ENCODE assay signal across 20 mouse cellular contexts in genomic region chr3:126952698-126953097, GRCm38 (mm10).
"Had no signal": no experiment of that assay in that cellular context is flagged by ENCODE, and none has a peak within 500 bp of the region (broad histone marks: within the 10 kb centered on the region; RNA-seq: fewer than 3 reads in every experiment).

No protein-coding gene starts in this region.

- H3K36me3 ChIP-seq: limb, embryonic 15.5 days; stomach, embryonic 15.5 days had no signal

- H3K4me1 ChIP-seq: limb, embryonic 12.5 days; limb, embryonic 15.5 days; neural tube, embryonic 12.5 days; neural tube, embryonic 15.5 days; stomach, embryonic 15.5 days had no signal

- H3K4me2 ChIP-seq: limb, embryonic 12.5 days; limb, embryonic 15.5 days; liver, embryonic 11.5 days; lung, embryonic 14.5 days; midbrain, embryonic 11.5 days; neural tube, embryonic 12.5 days; neural tube, embryonic 15.5 days; stomach, embryonic 15.5 days had no signal

- H3K9me3 ChIP-seq: limb, embryonic 12.5 days; limb, embryonic 15.5 days; neural tube, embryonic 12.5 days; neural tube, embryonic 15.5 days; stomach, embryonic 15.5 days had no signal

- ATAC-seq: liver, postnatal 0 days; lung, postnatal 0 days had no signal

- H3K4me3 ChIP-seq: limb, embryonic 12.5 days; limb, embryonic 15.5 days; neural tube, embryonic 12.5 days; neural tube, embryonic 15.5 days; stomach, embryonic 15.5 days had no signal

- H3K9ac ChIP-seq: limb, embryonic 12.5 days; limb, embryonic 15.5 days; liver, embryonic 14.5 days; liver, postnatal 0 days; lung, embryonic 14.5 days; neural tube, embryonic 12.5 days; neural tube, embryonic 15.5 days; stomach, embryonic 15.5 days had no signal

- DNase-seq: kidney, adult 9 months; kidney, postnatal 14 days; kidney, postnatal 4 days; left cerebral cortex, postnatal 4 days; liver, postnatal 0 days; lung, embryonic 14.5 days; midbrain, embryonic 14.5 days; right cerebral cortex, postnatal 25 days; spleen, adult 18-20 months; thymus, postnatal 25 days had no signal

- H3K27ac ChIP-seq: limb, embryonic 12.5 days; limb, embryonic 15.5 days; liver, embryonic 14.5 days; macrophage; neural tube, embryonic 12.5 days; neural tube, embryonic 15.5 days; stomach, embryonic 15.5 days had no signal

- H3K27me3 ChIP-seq: limb, embryonic 12.5 days; limb, embryonic 15.5 days; neural tube, embryonic 12.5 days; neural tube, embryonic 15.5 days; stomach, embryonic 15.5 days had no signal
